Mouse (Mus musculus) urinary bladder, postnatal 36 days (tissue): Measurements from ENCODE around the gene Slc25a26.
A peak's percentile ranks its signal among the peaks of the same experiment; 100 is the strongest.

Source experiments
- DNase-seq, 2 experiments: peaks; one replicate each; pipeline ENCODE4 v3.0.0; 2022; ENCODE audit warnings: low spot score in 2 of 2, mixed read lengths in 1 of 2

The Slc25a26 gene

DNA sequence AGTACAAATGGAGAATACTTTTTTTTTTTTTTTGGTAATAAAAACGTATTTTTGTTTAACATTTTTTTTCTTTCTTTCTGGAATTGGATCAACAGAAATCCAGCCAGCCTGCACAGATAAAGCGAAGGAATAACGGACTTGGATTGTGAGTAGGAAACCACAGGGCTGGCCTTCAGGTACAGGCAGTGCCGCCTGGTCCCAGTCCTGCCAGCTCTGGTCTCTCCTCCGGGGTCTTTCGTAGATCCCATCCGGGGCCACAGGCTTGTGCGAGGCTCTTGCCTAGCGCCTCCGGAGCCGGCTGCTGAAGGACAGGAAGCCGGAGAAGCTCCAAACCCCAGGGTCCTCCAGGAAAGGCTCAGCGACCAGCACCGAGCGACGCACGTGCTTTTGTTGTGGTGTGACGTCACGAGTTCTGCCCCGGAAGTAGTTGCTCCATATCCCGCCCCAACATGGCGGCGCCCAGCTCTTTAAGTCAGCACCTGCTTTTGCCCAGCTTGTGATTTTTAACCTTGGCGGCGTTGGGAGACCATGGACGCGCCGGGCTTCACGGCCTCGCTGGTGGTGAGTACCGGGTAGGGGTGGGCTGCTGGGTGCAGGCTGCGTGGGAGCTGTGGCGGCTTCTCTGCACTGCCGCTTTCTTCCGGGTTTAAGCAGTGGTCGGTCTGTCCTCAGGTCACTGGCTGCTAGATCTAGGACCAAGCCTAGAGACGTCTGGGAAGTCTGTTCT lies at the start of gene Slc25a26:
TSS of gene Slc25a26 (plus strand) at position 435 of the 727 bp plus-strand sequence.
- peak; percentile 83 to 87 for DNase-seq

DNA sequence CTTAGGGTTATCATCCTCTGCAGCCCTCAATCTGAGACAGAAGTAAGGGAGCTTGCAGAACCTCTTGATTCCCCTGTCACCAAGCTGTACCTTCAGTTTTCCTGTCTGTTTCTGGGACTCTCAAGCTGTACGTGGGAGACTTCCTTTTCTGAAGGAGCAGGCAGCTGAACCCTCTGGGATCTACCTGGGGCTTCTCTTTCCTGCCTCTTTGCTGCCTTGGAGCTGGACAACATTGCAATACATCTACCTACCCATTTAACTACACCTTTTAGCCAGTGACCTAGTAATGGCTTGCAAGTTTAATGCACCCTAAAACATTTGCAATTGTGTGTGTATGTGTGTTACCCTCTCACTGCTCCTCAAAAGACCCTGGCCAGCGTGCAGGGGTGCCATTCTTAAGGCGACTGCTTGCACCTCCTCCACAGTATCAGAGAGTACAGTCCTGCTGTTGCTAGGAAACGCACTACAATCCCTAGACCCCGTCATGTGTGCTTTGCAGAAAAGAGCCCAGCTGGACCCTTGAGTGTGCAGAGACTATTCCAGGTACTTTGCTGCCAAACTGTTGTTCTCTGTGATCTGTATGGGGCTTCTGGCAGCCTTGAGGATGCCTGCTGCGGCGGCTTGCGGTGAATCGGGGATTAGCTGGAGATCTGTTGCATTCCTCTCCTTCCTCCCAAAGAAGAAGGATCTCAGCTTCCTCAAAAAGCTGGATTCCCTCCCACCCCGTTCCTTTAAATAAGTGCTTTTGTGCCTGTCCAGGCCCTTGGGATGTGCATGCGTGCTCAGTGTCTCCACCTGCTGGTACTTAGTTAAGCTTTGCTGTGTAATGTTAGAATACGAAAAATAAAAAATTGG lies 35.9 kb upstream of the Slc25a26 start:
- DNase-seq: peak; percentile 2 to 23

DNA sequence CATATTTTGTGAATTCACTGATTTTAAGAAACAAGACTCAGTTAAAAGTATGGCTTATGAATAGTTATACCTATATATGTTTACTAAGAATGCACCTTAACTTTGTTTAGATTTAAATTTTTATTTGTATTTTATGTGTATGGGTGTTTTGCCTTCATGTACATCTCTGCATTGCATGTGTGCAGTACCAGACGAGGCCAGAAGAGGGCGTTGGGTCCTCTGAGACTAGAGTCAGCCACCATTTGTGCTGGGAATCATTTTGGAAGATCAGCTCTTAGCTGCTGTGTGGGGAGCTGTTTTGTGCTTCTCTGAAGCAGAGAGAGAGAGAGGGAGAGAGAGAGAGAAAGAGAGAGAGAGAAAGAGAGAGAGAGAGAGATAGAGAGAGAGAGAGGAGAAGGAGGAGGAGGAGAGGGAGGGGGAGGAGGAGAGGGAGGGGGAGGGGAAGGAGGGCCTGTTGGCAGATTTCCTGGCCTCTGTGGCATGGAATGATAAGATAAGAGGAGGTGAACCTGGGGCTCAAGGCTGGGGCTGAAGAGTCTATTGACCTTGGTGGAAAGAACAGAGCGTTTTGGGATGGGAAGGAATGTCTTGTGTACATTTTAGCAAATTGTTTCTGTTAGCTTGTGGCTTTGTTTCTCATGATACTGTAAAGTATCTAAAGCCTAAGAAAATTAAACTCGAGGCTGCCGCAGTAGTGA lies 33.5 kb upstream of the Slc25a26 start:
- DNase-seq: no peak

DNA sequence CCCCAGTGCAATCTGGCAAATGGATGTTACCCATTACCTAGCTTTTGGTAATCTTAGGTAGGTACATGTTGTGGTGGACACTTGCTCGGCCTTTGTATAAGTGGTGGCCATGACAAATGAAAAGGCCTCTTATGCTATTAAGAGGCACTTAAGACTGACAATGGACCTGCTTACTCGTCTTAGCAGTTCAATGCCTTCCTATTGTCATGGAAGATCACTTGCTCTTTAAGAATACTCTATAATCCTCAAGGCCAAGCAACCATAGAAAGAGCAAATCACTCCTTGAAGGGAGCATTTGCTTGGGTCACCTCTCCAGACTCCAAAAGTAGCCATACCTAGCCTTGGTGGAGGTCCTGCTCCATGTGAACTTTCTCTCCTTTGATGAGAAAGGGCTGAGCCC lies 7.4 kb upstream of the Slc25a26 start:
- DNase-seq: no peak

DNA sequence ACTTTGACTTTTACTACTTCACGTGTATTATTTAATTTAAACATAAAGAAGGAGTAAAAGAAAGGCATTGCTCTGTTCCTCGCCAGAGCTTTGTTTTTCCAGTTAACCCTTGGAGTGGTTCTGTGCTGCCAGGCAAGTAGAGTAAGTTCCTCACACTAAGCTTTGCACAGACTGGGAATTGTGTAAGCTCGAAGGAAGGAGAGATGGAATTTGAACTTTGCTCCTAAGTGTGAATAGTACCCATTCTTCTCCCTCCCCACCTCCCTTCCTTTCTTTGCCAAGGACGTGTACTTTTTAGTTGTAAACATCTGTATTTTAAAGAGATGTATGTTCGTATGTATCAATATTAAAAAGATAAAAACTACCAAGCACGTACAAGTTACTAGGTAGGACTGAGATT lies 3.8 kb downstream of the Slc25a26 start:
- no peak for DNase-seq

DNA sequence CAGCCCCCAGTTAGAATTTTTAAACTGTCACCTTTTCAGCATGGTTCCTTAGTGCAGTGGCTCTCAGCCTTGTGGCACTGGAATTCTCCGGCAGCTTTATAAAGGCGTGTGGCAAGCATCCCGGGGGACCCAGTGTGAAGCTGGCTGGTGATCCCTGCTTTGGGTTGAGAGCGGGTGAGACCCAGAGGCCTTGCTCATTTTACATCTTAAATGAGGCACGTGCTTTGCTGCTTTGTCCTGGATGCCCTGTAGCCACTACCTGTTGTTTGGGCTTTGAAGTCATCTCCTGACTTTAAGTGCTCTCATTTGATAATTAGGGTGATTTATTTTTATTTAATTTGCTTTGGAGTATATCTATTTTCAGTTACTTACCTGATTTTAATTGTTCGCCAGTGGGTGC lies 7.8 kb downstream of the Slc25a26 start:
- DNase-seq: no peak

DNA sequence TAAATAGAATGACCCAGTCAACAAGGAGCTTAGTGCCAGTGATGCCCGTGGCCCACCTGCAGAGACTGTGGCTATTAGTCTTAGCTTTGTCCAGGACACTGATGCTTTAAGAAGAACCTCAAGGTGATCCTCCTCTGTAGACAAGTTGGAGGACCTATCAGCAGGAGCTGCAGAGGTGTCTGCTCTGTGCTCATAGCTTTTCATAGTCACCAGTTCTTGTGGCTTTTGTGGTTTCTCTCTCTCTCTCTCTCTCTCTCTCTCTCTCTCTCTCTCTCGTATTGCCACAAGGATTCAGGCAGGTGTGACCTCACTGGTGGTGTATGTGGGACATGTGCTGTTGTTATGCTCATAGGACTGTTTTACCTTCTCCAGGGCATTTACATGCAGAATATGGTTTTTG lies 8.7 kb downstream of the Slc25a26 start:
- DNase-seq: no peak

DNA sequence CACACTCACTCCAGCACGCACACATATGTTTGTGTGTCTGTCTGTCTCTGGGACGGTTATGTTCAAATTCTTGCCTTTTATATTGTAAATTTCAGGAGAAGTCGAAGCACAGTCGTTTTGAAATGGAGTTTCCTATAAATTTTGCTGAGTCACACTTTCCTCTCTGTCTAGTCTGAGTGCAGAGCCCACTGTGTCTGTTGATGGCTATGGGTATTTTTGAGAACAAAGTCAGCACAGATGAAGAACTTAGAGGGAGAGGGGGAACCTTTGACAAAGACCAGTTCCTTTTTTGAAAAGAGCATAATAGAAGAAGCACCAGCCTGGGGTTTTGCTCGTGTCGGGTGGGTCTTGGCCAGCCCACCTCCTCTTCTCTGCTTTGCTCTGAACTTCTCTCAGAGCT lies 9.1 kb downstream of the Slc25a26 start:
- no peak for DNase-seq

DNA sequence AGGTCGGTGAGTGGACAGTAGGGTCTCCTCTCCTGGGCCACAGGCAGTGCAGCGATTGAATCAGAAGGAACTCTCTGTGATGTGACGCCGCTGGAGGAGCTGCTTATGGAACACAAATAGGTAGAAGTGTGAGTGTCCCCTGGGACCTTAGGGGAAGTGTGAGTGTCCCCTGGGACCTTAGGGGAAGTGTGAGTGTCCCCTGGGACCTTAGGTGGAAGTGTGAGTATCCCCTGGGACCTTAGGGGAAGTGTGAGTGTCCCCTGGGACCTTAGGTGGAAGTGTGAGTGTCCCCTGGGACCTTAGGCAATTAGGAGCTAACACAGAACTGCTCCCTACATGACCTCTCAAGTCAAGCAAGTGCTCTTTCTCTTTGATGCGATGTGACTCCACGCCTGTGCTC lies 18.0 kb downstream of the Slc25a26 start:
- no peak for DNase-seq

DNA sequence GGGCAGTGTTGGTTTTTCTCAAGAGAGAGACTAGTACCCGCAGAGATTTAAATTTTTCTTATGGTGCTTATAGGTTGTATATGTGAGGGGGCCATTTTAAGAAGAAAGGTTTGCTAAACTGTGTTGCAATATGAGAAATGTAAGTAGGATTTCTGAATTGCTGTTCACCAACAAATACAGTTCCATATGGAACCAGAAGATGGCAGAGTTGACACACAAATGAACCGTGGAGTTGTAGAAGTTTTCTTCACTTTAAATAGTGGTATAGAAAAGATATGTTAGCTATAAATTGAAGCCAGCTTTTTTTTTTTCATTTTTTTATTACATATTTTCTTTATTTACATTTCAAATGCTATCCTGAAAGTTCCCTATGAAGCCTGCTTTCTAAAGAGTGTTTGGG lies 24.2 kb downstream of the Slc25a26 start:
- no peak for DNase-seq

DNA sequence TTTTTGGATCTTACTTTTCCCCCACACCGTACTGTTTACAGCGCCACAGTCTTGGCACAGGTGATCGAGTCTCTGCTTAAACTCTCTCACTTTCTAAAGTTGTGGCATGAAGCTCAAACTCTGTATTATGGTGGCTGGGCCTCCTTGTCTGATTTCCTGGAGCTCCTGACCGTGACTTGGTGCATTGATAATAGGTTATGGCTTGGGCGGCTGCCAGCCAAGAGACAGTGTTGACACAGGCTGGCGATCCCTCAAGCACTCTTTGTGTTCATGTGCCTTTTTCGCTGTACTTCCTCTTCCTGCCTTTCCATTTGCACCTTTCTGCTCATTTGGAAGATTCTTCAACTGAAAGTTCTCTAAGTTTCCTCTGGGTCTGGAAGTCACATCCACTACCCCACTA lies 30.6 kb downstream of the Slc25a26 start:
- no peak for DNase-seq

DNA sequence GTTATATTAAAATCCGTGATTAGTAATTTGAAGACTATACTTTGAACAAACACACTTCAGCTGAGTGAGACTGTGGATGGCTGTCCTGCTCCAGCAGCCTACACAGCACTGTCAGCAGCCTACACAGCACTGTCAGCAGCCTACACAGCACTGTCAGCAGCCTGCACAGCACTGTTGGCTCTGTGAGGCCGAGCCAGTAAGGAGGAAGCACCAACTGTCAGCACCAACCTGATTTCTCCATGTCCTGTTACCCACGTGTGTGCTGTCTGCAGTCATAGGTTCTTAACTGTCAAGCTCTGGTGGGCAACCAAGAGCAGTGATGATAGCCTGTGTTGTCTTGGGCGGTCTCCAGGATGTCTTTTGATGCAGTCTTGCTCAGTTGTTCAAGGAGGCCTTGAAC lies 32.0 kb downstream of the Slc25a26 start:
- no peak for DNase-seq

DNA sequence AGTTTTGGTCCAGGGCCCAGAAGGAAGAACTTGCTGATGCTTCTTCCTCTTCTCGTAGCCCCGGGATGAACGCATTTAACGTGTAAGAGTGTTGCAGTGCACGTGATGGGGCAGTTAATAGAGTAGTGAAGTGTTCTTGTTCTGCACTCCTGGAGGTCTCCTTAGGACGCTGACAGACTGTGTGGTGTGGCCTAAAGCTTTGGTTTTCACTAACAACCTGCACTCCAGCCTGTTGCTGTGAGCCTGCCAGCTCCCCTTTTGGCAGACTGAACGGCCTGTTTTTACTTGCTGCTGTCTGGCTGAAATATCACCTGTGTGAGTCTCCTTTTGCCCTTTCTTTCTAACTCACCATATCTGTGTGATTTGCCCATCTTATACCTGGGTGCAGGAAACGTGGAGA lies 36.3 kb downstream of the Slc25a26 start:
- DNase-seq: no peak

DNA sequence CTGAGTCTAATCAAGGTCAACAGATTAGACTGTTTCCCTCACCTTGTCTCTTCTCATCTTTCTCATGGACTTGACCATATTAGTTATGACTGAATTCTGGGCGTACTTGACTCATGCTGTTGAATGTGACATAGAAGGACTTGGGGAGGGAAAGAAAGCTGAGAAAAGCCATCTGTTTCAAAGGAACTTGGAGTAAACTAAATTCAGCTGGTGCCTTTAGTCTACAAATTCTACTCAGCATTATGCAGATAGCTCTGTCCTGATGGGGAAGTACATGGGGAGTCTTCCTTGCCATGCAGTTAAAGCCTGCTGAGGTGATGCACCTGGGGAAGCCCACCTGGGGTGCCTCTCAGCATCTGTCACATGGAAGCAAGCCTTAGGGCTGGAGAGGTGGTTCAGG lies 37.5 kb downstream of the Slc25a26 start:
- no peak for DNase-seq

DNA sequence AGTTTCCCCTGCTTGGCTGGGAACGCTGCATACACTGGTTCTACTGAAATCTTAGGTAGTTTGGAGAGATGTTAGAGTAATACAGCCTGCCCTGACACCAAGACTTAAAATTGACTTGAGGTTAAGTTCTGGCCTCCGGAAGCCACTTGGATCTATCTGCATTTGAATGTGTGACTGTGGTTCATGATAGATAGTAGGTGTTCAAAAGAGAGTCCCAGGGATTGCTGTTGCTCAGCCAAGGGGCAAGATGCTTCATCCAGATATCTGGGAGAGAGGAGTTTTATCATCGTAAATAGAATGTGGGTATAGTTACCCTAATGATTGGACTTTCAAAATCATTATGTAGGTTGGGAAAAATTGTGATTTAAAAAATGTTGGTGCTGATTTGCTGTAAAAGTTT lies 40.0 kb downstream of the Slc25a26 start:
- DNase-seq: no peak

DNA sequence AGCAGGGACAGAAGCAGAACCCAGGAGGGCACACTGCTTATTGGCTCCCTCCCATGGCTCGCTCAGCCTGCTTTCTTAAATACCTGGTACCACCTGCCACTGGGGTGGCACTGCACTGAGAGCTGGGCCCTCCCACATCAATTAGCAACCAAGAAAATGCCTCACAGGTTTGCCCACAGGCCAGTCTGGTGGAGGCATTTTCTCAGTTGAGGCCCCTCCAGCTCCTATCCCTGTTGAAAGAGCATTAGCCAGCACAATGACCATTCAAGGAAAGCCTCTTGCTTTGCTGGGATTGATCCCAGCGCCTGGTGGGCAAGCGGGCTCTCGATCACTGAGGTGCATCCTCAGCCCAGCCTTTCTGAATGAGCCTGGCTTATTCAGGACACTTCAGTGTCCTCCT lies 40.5 kb downstream of the Slc25a26 start:
- DNase-seq: no peak

DNA sequence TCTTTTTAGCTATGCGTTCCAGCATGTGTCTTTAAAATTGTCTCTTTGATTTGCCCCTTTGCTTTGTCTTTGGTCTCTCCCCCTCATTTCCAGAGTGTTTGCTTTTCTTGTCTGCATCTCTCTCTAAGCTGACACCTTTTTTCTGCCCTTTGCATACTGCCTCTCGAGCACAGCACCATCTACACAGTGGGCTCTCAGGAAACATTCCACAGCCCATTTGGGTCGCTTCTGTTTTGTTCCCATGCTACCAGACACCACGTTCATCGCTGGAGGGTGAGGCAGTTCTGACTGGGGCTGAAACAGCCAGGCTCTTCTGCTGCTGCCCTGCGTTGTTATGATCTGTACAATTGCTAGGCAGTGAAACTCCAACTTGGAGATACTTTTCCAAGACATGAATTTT lies 41.0 kb downstream of the Slc25a26 start:
- DNase-seq: no peak

DNA sequence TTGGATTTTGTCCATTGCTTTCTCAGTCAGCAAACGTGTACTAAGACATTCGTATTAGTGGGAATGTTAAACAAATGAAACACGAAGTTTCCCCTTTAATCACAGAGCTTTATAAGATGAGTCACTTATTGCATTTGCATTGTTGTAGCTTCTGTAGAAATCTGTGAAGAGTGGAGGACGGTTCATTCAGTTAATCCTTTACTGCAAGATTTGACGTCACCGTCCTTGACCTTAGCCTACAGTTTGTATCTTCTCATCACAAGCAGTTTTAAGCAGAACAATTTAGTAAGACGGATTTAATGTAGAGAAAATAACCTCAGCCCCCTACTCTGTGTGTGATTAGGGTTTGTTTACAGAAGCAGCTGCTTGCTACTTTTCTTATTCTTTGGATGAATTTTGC lies 41.7 kb downstream of the Slc25a26 start:
- no peak for DNase-seq

DNA sequence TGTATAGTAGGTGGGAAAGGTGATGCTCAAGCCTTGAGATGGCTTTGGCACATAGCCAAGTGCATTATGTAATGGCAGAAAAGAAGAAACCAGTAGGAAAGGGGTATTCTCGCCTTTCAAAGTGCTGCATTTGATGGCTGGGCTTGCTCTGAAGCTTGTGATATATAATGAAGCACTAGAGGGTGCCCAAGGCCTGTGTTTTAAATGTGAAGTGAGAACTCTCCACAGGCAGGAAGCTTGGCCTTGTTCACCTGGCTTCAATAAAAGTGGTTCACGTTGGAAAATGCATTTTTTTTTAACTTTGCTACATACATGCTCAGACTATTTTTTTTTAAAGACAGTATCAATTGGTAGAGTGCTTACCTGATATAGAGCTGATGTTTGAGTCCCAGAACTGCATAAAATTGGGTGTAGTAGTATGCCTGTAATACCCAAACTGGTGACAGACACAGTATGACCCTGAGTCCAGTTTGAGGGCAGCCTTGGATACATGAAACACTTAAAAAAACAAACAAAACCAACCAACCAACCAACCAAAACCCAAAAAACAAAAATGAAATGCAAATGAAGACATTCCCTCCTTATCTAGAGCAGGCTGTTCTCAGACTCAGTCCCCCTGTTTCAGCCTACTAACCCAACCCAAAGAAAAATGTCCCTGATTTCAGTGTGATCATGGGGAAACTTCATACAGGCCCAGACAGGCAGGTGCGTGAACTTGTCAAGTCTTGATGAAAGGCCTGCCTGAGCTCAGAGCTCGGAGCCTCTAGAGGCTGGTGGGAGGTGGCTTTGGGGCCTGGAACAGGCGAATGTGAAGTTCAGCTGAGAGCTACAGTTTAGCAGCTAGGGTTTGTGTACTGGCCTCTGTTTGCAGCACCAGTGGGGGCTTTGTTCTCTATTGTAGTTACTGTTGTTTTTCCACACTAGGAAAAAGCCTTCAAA lies 44.0 kb downstream of the Slc25a26 start:
- DNase-seq: peak; percentile 14 to 25

DNA sequence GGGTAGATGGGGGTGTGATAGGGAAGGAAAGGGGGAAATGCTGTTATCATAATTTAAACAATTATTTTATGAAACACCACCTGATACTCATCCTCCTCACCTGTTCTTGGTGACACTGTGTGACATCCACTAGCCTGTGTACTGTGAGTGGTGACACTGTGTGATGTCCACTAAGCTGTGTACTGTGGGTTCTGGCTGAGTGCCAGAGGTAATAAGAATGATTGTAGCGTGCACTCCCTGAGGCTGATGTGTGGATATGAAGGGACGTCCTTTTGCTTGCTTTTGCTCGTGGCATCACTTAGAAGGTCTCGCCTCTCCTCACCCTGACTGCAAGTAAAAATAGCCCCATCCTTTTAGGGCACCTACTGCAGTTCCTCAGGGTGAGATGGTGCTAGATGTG lies 47.1 kb downstream of the Slc25a26 start:
- DNase-seq: no peak

DNA sequence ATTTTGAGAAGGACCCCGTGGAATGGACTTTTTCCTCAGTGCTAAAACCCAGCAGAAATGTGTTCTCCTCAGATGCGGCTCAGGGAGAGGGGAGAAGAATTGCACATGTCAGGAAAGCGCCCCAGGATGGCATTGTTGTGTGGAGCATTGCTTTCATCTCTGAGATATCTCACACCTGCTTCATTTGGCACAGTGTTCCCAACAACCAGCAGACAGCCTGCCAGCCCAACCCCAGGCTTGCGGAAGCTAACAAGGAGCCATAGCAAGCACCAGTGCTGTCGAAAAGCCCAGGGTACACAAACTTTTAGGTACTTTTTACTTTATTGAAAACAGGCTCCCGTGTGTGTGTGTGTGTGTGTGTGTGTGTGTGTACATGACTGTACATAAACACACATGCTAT lies 50.2 kb downstream of the Slc25a26 start:
- DNase-seq: no peak

DNA sequence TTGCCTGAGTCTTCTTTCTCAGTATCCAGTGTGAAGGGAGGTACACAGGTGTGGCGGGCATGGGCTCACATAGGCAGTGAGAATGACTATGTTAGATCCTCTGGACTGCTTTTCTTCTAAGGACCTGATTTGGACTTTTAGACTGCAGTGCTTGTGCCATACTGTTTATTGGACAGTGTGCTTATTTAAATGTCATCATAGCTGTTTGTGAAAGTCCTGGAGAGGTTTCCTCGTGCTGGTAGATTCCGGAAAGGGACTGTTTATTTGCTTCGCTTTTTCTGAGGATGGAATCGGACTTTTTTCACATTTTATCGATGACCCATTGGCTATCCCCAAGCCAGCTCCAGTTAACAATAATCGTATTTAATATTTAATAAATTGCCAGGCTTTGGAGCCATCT lies 50.7 kb downstream of the Slc25a26 start:
- no peak for DNase-seq
